Mouse (Mus musculus): ENCODE data around the gene Stmnd1. TPM values are rescaled to one million over a fixed set of nuclear protein-coding genes. Genes with fewer than 3 reads are reported as not detected.

Stmnd1 gene
- polyA plus RNA-seq, 1 experiment from 2014 or later = not detected

DNA sequence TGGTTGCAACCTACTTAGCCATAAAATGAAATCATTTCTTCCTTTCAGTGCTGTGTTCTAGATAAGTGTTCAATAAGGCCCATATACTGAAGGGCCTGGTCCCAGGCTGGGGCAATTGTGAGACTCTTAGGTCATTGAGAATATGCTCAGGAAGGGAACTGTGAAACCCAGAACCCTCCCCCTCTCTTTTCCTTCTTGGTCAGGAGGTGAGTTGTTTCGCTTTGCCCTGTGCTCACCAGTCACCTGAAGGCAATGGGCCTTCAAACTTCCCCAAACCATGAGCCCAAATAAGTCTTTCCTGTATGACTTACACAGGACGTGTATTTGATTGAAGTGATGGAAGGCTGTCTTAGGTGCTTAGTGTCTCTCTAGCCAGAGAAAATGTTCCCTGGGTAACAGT lies 64.3 kb downstream of the Stmnd1 start:
- no peak overlapping the region for H3K4me3 ChIP-seq (ENCODE audit: low read depth, low read length)
- no peak overlapping the region for H3K27ac ChIP-seq (replicated peaks; ENCODE audit: low read depth, low read length)
- ATAC-seq (replicated peaks; ENCODE audit: insufficient number of reproducible peaks, low FRiP score, low TSS enrichment, low read depth) (no peak), DNase-seq (ENCODE audit: low spot score) (no peak)
- H3K4me1 ChIP-seq (ENCODE audit: control insufficient read depth, insufficient read depth, low read length) = no peaks in the 10 kb centered on the region
- no peaks in the 10 kb centered on the region for H3K27me3 ChIP-seq (ENCODE audit: control insufficient read depth, insufficient read depth, low read length)
- 76% methylated on average over 2 of the region's 2 CpGs for WGBS
- no peaks in the 10 kb centered on the region for H3K36me3 ChIP-seq (replicated peaks; ENCODE audit: control insufficient read depth, insufficient read depth, low read depth, low read length)
- no peak overlapping the region for H3K9ac ChIP-seq (replicated peaks; ENCODE audit: low read length)
- no peaks in the 10 kb centered on the region for H3K9me3 ChIP-seq (replicated peaks; ENCODE audit: control insufficient read depth, low read length)
- H3K4me2 ChIP-seq (ENCODE audit: low read depth, low read length) = no peak overlapping the region

GRCm38 (mm10) chr13:46339954-46340353 lies 66.4 kb downstream of the Stmnd1 start:
- WGBS = 53% methylated on average over 4 of the region's 4 CpGs
- Histone ChIP-seq H3K4me2 (ENCODE audit: low read depth, low read length) (no peak overlapping the region; the same call in 1 of the 2 replicates), H3K4me3 (ENCODE audit: low read depth, low read length) (no peak overlapping the region), H3K36me3 (replicated peaks; ENCODE audit: control insufficient read depth, insufficient read depth, low read depth, low read length) (no peaks in the 10 kb centered on the region), H3K4me1 (ENCODE audit: control insufficient read depth, insufficient read depth, low read length) (no peaks in the 10 kb centered on the region), H3K9ac (replicated peaks; ENCODE audit: low read length) (no peak overlapping the region), H3K9me3 (replicated peaks; ENCODE audit: control insufficient read depth, low read length) (no peaks in the 10 kb centered on the region), H3K27ac (replicated peaks; ENCODE audit: low read depth, low read length) (no peak overlapping the region), H3K27me3 (ENCODE audit: control insufficient read depth, insufficient read depth, low read length) (no peaks in the 10 kb centered on the region)
- DNase-seq (ENCODE audit: low spot score) (no peak), ATAC-seq (replicated peaks; ENCODE audit: insufficient number of reproducible peaks, low FRiP score, low TSS enrichment, low read depth) (no peak)

DNA sequence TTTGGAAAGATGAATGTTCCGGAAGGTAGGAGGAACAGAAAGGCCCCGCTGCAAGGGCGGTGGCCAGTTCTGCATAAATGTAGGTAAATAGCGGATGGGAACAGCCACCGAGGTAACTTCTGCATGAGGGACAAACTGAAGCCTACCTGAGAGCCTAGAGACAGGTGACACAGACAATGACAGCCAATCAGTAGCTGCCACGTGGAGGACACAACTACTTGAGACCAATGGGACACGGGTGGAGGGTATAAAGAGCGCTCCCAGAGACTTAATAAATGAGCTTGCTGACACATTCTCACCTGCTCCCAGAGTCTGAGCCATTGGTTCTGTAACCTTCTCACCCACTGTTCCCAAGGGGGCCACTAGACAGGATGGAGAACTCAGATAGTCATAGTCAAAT lies 67.1 kb downstream of the Stmnd1 start:
- H3K27me3 ChIP-seq (ENCODE audit: control insufficient read depth, insufficient read depth, low read length) = no peaks in the 10 kb centered on the region
- no peak overlapping the region for H3K4me3 ChIP-seq (ENCODE audit: low read depth, low read length)
- H3K9me3 ChIP-seq (replicated peaks; ENCODE audit: control insufficient read depth, low read length) = no peaks in the 10 kb centered on the region
- no peak for DNase-seq (ENCODE audit: low spot score)
- H3K9ac ChIP-seq (replicated peaks; ENCODE audit: low read length) = no peak overlapping the region
- no peaks in the 10 kb centered on the region for H3K4me1 ChIP-seq (ENCODE audit: control insufficient read depth, insufficient read depth, low read length)
- no peak overlapping the region for H3K27ac ChIP-seq (replicated peaks; ENCODE audit: low read depth, low read length)
- 90% methylated on average over 8 of the region's 8 CpGs for WGBS
- H3K36me3 ChIP-seq (replicated peaks; ENCODE audit: control insufficient read depth, insufficient read depth, low read depth, low read length) = no peaks in the 10 kb centered on the region
- ATAC-seq (replicated peaks; ENCODE audit: insufficient number of reproducible peaks, low FRiP score, low TSS enrichment, low read depth) = no peak
- no peak overlapping the region for H3K4me2 ChIP-seq (ENCODE audit: low read depth, low read length)

GRCm38 (mm10) chr13:46341419-46341818 lies 67.9 kb downstream of the Stmnd1 start:
- no peaks in the 10 kb centered on the region for H3K27me3 ChIP-seq (ENCODE audit: control insufficient read depth, insufficient read depth, low read length)
- DNase-seq (ENCODE audit: low spot score) (peak; percentile 12), ATAC-seq (replicated peaks; ENCODE audit: insufficient number of reproducible peaks, low FRiP score, low TSS enrichment, low read depth) (no peak)
- H3K4me2 ChIP-seq (ENCODE audit: low read depth, low read length) = no peak overlapping the region
- H3K9me3 ChIP-seq (replicated peaks; ENCODE audit: control insufficient read depth, low read length) = no peaks in the 10 kb centered on the region
- H3K9ac ChIP-seq (replicated peaks; ENCODE audit: low read length) = no peak overlapping the region
- H3K4me1 ChIP-seq (ENCODE audit: control insufficient read depth, insufficient read depth, low read length) = no peaks in the 10 kb centered on the region
- no peaks in the 10 kb centered on the region for H3K36me3 ChIP-seq (replicated peaks; ENCODE audit: control insufficient read depth, insufficient read depth, low read depth, low read length)
- H3K4me3 ChIP-seq (ENCODE audit: low read depth, low read length) = no peak overlapping the region
- H3K27ac ChIP-seq (replicated peaks; ENCODE audit: low read depth, low read length) = no peak overlapping the region
- 71% methylated on average over 5 of the region's 5 CpGs for WGBS

DNA sequence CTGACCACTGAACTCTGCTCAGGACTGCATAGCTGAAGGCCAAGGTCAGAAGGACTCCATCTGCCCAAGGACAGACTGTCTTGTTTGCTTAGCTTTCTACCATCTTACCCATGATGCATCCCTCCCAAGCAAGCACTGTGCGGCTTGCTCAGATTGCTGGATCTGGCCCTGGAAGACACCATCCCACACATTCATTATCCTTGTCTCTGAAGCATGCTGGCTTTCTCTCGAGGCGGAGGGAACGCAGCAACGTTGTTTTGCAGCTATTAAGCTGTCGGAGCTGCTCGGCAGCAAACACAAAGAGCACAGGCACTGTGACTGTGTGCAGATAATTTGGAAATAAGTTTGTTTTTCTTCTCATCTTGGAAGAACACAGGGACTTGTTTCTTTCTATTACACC lies 69.7 kb downstream of the Stmnd1 start:
- no peak overlapping the region for H3K4me2 ChIP-seq (ENCODE audit: low read depth, low read length)
- H3K36me3 ChIP-seq (replicated peaks; ENCODE audit: control insufficient read depth, insufficient read depth, low read depth, low read length) = no peaks in the 10 kb centered on the region
- H3K27me3 ChIP-seq (ENCODE audit: control insufficient read depth, insufficient read depth, low read length) = no peaks in the 10 kb centered on the region
- no peak overlapping the region for H3K27ac ChIP-seq (replicated peaks; ENCODE audit: low read depth, low read length)
- ATAC-seq (replicated peaks; ENCODE audit: insufficient number of reproducible peaks, low FRiP score, low TSS enrichment, low read depth) = no peak
- no peak overlapping the region for H3K4me3 ChIP-seq (ENCODE audit: low read depth, low read length)
- H3K9me3 ChIP-seq (replicated peaks; ENCODE audit: control insufficient read depth, low read length) = no peaks in the 10 kb centered on the region
- no peaks in the 10 kb centered on the region for H3K4me1 ChIP-seq (ENCODE audit: control insufficient read depth, insufficient read depth, low read length)
- H3K9ac ChIP-seq (replicated peaks; ENCODE audit: low read length) = no peak overlapping the region
- 79% methylated on average over 7 of the region's 7 CpGs for WGBS
- DNase-seq (ENCODE audit: low spot score) = no peak

GRCm38 (mm10) chr13:46346830-46347512 lies 73.5 kb downstream of the Stmnd1 start:
- DNase-seq (ENCODE audit: low spot score) = no peak
- WGBS = 86% methylated on average over 10 of the region's 10 CpGs

GRCm38 (mm10) chr13:46349664-46350063 lies 76.1 kb downstream of the Stmnd1 start:
- ATAC-seq (replicated peaks; ENCODE audit: insufficient number of reproducible peaks, low FRiP score, low TSS enrichment, low read depth) = no peak
- no peak overlapping the region for H3K27ac ChIP-seq (replicated peaks; ENCODE audit: low read depth, low read length)
- 72% methylated on average over 3 of the region's 3 CpGs for WGBS
- H3K9me3 ChIP-seq (replicated peaks; ENCODE audit: control insufficient read depth, low read length) = no peaks in the 10 kb centered on the region
- no peak overlapping the region for H3K4me3 ChIP-seq (ENCODE audit: low read depth, low read length)
- no peaks in the 10 kb centered on the region for H3K4me1 ChIP-seq (ENCODE audit: control insufficient read depth, insufficient read depth, low read length)
- H3K9ac ChIP-seq (replicated peaks; ENCODE audit: low read length) = no peak overlapping the region
- no peaks in the 10 kb centered on the region for H3K36me3 ChIP-seq (replicated peaks; ENCODE audit: control insufficient read depth, insufficient read depth, low read depth, low read length)
- no peak for DNase-seq (ENCODE audit: low spot score)
- H3K4me2 ChIP-seq (ENCODE audit: low read depth, low read length) = no peak overlapping the region
- no peaks in the 10 kb centered on the region for H3K27me3 ChIP-seq (ENCODE audit: control insufficient read depth, insufficient read depth, low read length)

More at GRCm38 (mm10) chr13:46346830-46347512, 73.5 kb downstream of the Stmnd1 start:
- Histone ChIP-seq H3K36me3 (replicated peaks; ENCODE audit: control insufficient read depth, insufficient read depth, low read depth, low read length) (no peaks in the 10 kb centered on the region), H3K4me3 (ENCODE audit: low read depth, low read length) (no peak overlapping the region), H3K4me1 (ENCODE audit: control insufficient read depth, insufficient read depth, low read length) (no peaks in the 10 kb centered on the region), H3K27me3 (ENCODE audit: control insufficient read depth, insufficient read depth, low read length) (no peaks in the 10 kb centered on the region), H3K9ac (replicated peaks; ENCODE audit: low read length) (no peak overlapping the region), H3K4me2 (ENCODE audit: low read depth, low read length) (no peak overlapping the region), H3K27ac (replicated peaks; ENCODE audit: low read depth, low read length) (no peak overlapping the region), H3K9me3 (replicated peaks; ENCODE audit: control insufficient read depth, low read length) (no peaks in the 10 kb centered on the region)
- no peak for ATAC-seq (replicated peaks; ENCODE audit: insufficient number of reproducible peaks, low FRiP score, low TSS enrichment, low read depth)
